Mouse (Mus musculus) cerebellum, adult 2 months (tissue): ENCODE measurements around the gene Ctbs. TPM values are rescaled to one million over a fixed set of nuclear protein-coding genes. Genes with fewer than 3 reads are reported as not detected.

Source experiments
- DNase-seq, 2 experiments: peaks; one replicate each; pipeline ENCODE4 v3.0.0; 2021
- H3K27ac ChIP-seq: fragments of 200-500 bp; 2 replicates; pipeline ENCODE4 v1.5.1; 2012; ENCODE audit warnings: low read length, control low read depth, inconsistent platforms; ENCODE audit not compliant: insufficient read depth
- H3K27me3 ChIP-seq: fragments of 200-500 bp; 2 replicates; pipeline ENCODE4 v1.6.1; 2012; ENCODE audit warnings: inconsistent platforms, mild to moderate bottlenecking, low read length, moderate library complexity; ENCODE audit not compliant: control insufficient read depth, insufficient read depth
- H3K4me1 ChIP-seq: fragments of 200-500 bp; 2 replicates; pipeline ENCODE4 v1.6.1; 2011; ENCODE audit warnings: low read length; ENCODE audit not compliant: control insufficient read depth, insufficient read depth
- H3K4me3 ChIP-seq: fragments of 200-500 bp; replicated peaks from 2 replicates; pipeline ENCODE3; 2011; ENCODE audit warnings: mild to moderate bottlenecking, low read depth, low read length, control low read depth; ENCODE audit not compliant: insufficient read depth
- CTCF ChIP-seq: fragments of 200-500 bp; IDR thresholded peaks from 2 replicates; pipeline ENCODE4 v1.5.1; 2011; ENCODE audit warnings: low read depth, mild to moderate bottlenecking, control low read depth, low read length, moderate library complexity, borderline replicate concordance; ENCODE audit not compliant: insufficient read depth
- POLR2A ChIP-seq: fragments of 200-500 bp; IDR thresholded peaks from 2 replicates; pipeline ENCODE4 v1.6.1; 2011; ENCODE audit warnings: low read length, control low read depth, borderline replicate concordance; ENCODE audit not compliant: insufficient read depth
- WGBS: fragments of 180-500 bp; shearing (Covaris S2); methylation state at CpG from one replicate; pipeline ENCODE4 v1.1.7; 2018; 5-methylcytosine and 5-hydroxymethylcytosine counted together
- polyA plus RNA-seq: library from polyadenylated mRNA; depleted of rRNA; stranded (reverse); fragments of >200 nt; gene quantifications from 2 replicates; pipeline ENCODE4 v1.2.3, GENCODE M21; 2012

Ctbs gene
- polyA plus RNA-seq, 1 experiment, result 3.0 TPM

GRCm38 (mm10) chr3:146447156-146447555 lies 2.4 kb upstream of the Ctbs start:
- no peaks in the 10 kb centered on the region for H3K27me3 ChIP-seq
- no peak overlapping the region for H3K27ac ChIP-seq
- no peak for DNase-seq
- H3K4me1 ChIP-seq, result no peaks in the 10 kb centered on the region
- H3K4me3 ChIP-seq, result no peak overlapping the region
- no peak for TF ChIP-seq POLR2A
- no peak for TF ChIP-seq CTCF
- WGBS, result 12% methylated on average over 5 of the region's 5 CpGs

GRCm38 (mm10) chr3:146447598-146447997 lies 2.0 kb upstream of the Ctbs start:
- no peaks in the 10 kb centered on the region for H3K4me1 ChIP-seq
- no peaks in the 10 kb centered on the region for H3K27me3 ChIP-seq
- no peak overlapping the region for H3K4me3 ChIP-seq
- TF ChIP-seq CTCF (no peak), POLR2A (no peak)
- 92% methylated on average over 3 of the region's 3 CpGs for WGBS
- no peak for DNase-seq
- no peak overlapping the region for H3K27ac ChIP-seq

- no peak overlapping the region for H3K27ac ChIP-seq
- no peaks in the 10 kb centered on the region for H3K4me1 ChIP-seq
- no peaks in the 10 kb centered on the region for H3K27me3 ChIP-seq
- TF ChIP-seq POLR2A (no peak), CTCF (no peak)
- WGBS, result 91% methylated on average over 10 of the region's 10 CpGs
- H3K4me3 ChIP-seq, result no peak overlapping the region
- DNase-seq, result no peak
Measured at GRCm38 (mm10) chr3:146448372-146448771, 1.2 kb upstream of the Ctbs start.

GRCm38 (mm10) chr3:146448969-146449368 lies 626 bp upstream of the Ctbs start:
- TF ChIP-seq CTCF (no peak), POLR2A (no peak)
- WGBS, result 84% methylated on average over 6 of the region's 6 CpGs
- Histone ChIP-seq H3K27ac (no peak overlapping the region), H3K4me3 (no peak overlapping the region), H3K27me3 (no peaks in the 10 kb centered on the region), H3K4me1 (no peaks in the 10 kb centered on the region)
- no peak for DNase-seq

GRCm38 (mm10) chr3:146450371-146450841 lies 811 bp downstream of the Ctbs start:
- TF ChIP-seq POLR2A, result peak; percentile 68
- TF ChIP-seq CTCF, result no peak
- WGBS, result under 1% methylated on average over 29 of the region's 29 CpGs

GRCm38 (mm10) chr3:146451375-146451774 lies 1.8 kb downstream of the Ctbs start:
- Histone ChIP-seq H3K27ac (no peak overlapping the region), H3K4me3 (no peak overlapping the region), H3K27me3 (no peaks in the 10 kb centered on the region), H3K4me1 (no peaks in the 10 kb centered on the region)
- no peak for DNase-seq
- 92% methylated on average over 5 of the region's 5 CpGs for WGBS
- no peak for TF ChIP-seq CTCF
- TF ChIP-seq POLR2A, result no peak

More at GRCm38 (mm10) chr3:146450371-146450841, 811 bp downstream of the Ctbs start:
- Histone ChIP-seq H3K27me3 (no peaks in the 10 kb centered on the region), H3K27ac (no peak overlapping the region), H3K4me1 (no peaks in the 10 kb centered on the region), H3K4me3 (peak overlapping the region; percentile 61)
- DNase-seq, result peak; percentile 86 to 87

- TF ChIP-seq POLR2A, result no peak
- TF ChIP-seq CTCF, result no peak
- Histone ChIP-seq H3K27me3 (no peaks in the 10 kb centered on the region), H3K4me1 (no peaks in the 10 kb centered on the region), H3K27ac (no peak overlapping the region), H3K4me3 (no peak overlapping the region)
- WGBS, result 73% methylated on average over 2 of the region's 2 CpGs
- DNase-seq, result no peak
Measured at GRCm38 (mm10) chr3:146462939-146463338, 13.3 kb downstream of the Ctbs start.

- Histone ChIP-seq H3K4me1 (no peaks in the 10 kb centered on the region), H3K4me3 (no peak overlapping the region), H3K27me3 (no peaks in the 10 kb centered on the region), H3K27ac (no peak overlapping the region)
- no peak for TF ChIP-seq CTCF
- TF ChIP-seq POLR2A, result no peak
- DNase-seq, result no peak
- WGBS, result 80% methylated on average over 2 of the region's 2 CpGs
Measured at GRCm38 (mm10) chr3:146469226-146469625, 19.6 kb downstream of the Ctbs start.
